Mouse (Mus musculus): ENCODE results near the gene Disp3. TPM values are rescaled to one million over a fixed set of nuclear protein-coding genes. Genes with fewer than 3 reads are reported as not detected.

Disp3 gene
- not detected for total RNA-seq (2021)
- long read RNA-seq, experiment 1: 0 reads
- long read RNA-seq, experiment 2: 0 reads

- intact Hi-C loops (cut with DNase I): loop anchor here (5.0 kb wide), 1 partner anchor 140 kb away; no protein-coding TSS in a partner anchor
- DNase-seq: no peak
Observed at GRCm38 (mm10) chr4:148287476-148288054, at the start of gene Disp3. TSS of gene Disp3 (minus strand) at chr4:148287965.

- no peak for DNase-seq
- intact Hi-C loops (cut with DNase I): no loop called here
Observed at GRCm38 (mm10) chr4:148330269-148330668, 42.5 kb upstream of the Disp3 start.

DNA sequence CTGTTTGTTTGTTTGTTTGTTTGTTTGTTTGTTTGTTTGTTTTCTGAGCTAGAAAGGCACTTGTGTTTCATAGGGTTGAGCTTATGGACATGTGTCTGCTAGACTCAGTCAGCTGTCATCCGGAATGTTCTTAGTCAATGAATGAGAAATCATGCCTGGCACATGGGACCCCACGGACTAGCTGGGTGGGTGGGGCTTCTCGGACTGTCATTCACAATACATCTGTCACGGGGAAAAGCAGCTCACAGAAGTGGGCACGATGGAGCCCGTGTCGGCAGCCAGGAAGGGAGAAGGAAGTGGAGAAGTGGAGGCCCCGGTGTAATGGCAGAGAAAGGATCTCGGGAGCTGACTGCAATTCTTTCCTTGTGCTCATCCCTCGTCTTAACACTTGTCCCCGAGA, 41.7 kb upstream of the Disp3 start:
- intact Hi-C loops (cut with DNase I): no loop called here

DNA sequence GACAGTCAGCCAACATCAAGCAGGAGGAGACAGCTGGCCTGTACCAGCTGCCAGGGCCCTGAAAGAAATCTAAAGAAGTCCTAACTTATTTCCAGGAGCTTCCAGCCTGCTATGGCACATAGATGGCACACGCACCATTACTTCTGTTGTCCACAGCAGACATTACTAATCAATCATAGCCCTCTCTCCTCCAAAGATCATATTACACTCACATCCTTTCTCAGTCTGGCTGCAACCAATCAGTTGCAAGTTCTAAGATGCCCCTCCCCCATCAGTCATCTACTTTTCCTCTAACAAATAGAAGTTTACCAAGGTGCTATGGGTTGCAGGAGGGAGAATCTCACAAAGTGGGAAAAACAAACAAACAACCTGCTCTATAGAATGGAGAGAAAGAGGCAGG, 40.5 kb upstream of the Disp3 start:
- intact Hi-C loops (cut with DNase I): no loop called here
- DNase-seq: no peak

More for the DNA sequence above, 41.7 kb upstream of the Disp3 start:
- no peak for DNase-seq

- peak; percentile 22 to 35 for DNase-seq
- intact Hi-C loops (cut with DNase I): no loop called here
Observed at GRCm38 (mm10) chr4:148327266-148327997, 39.7 kb upstream of the Disp3 start.

- DNase-seq: no peak
- intact Hi-C loops (cut with DNase I): no loop called here
Observed at GRCm38 (mm10) chr4:148326791-148327190, 39.0 kb upstream of the Disp3 start.

GRCm38 (mm10) chr4:148325951-148326350, 38.2 kb upstream of the Disp3 start:
- intact Hi-C loops (cut with DNase I): no loop called here
- no peak for DNase-seq

DNA sequence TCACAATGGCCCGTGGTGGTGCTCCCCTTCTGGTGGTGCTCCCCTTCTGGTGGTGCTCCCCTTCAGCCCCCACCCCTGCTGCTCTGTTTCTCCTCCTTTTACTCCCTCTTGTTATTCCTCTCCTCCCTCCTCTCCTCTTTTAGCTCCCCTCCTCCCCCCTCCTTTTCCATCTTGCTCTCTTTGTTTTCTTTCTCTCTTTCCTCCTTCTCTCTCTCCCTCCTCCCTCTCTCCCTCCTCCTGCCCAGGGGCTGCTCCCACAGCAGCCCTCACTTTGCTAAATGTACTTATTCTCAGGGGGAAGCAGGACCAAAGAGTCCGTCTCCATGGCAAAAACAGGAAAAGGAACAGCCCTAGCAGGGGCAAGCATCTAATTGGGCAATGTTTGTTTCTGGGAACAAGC, 37.3 kb upstream of the Disp3 start:
- intact Hi-C loops (cut with DNase I): no loop called here
- no peak for DNase-seq

- intact Hi-C loops (cut with DNase I): no loop called here
- no peak for DNase-seq
Observed at GRCm38 (mm10) chr4:148322152-148322551, 34.4 kb upstream of the Disp3 start.

GRCm38 (mm10) chr4:148319366-148319765, 31.6 kb upstream of the Disp3 start:
- intact Hi-C loops (cut with DNase I): no loop called here
- DNase-seq: no peak

DNA sequence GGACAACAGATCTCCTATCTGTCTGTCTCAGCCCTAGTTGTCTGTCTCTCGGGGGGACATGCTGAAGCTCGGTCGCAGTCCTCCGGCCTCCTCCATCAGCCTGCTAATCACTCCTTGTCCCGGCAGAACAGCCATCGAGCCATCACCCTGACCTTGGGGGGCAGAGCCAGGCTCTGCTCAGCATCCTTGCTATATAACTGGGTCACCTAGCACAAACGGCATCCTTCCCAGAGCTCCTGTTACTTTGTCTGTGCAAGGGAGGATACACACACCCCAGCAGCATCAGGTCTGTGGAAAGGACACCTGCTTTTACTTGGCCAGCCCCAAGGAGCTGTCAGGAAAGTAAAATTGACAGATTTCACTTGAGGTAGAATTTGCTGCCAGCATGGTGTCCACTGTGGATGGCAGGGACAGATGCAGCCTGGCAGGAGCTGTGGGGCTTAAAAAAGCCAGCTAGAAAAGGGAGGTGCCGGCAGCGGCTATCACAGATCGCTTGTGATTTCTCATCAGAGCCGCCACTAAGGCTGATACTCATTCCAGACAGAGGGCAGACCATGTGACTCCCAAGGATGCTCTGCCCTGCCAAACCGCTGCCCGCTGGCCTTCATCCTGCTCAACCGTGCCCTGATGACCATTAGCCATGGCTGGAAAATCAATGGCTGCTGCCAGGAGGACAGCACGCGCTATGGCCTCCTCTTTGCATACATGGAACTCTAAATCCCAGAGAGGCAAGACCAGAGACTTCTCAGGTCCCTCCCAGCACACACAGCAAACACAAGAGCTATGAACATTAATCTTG, 27.8 kb upstream of the Disp3 start:
- intact Hi-C loops (cut with DNase I): no loop called here
- no peak for DNase-seq

DNA sequence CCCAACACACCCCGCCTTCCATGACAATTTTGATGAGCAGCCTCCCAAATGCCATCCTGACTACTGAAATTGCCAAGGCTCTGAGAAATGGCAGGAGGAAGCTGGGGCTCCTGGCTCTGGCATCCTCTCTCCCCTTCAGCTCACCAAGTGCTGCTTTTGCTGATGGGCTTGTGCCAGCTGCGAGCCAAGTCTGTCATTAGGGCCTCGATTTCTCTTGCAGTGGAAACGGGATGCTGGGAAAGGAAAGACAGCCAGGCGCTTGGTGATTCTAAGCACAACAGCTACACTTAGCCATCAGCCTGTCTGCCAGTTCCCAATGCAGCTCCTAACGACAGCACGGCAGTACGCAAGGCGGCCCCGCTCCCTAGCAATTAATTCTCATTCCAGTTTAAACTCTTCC, 26.6 kb upstream of the Disp3 start:
- DNase-seq: no peak
- intact Hi-C loops (cut with DNase I): no loop called here

DNA sequence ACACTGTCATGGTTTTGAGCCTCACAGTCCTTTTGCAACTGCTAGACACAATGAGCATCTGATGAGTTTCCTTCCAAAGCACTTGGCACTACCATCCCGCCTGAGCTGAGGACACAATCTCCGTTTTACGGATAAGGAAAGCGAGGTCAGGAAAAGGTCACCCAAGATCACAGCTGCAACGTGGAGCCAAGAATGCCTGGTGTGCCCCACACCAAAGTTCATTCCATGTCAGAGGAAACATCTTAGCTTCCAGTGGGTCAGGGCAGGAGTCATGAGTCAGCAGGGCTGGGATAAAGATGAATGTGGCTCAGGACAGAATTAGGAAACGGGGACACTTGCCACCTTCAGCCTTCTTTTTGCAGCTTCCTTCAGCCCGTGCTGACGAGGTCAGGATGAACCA, 25.8 kb upstream of the Disp3 start:
- intact Hi-C loops (cut with DNase I): no loop called here
- DNase-seq: no peak

DNA sequence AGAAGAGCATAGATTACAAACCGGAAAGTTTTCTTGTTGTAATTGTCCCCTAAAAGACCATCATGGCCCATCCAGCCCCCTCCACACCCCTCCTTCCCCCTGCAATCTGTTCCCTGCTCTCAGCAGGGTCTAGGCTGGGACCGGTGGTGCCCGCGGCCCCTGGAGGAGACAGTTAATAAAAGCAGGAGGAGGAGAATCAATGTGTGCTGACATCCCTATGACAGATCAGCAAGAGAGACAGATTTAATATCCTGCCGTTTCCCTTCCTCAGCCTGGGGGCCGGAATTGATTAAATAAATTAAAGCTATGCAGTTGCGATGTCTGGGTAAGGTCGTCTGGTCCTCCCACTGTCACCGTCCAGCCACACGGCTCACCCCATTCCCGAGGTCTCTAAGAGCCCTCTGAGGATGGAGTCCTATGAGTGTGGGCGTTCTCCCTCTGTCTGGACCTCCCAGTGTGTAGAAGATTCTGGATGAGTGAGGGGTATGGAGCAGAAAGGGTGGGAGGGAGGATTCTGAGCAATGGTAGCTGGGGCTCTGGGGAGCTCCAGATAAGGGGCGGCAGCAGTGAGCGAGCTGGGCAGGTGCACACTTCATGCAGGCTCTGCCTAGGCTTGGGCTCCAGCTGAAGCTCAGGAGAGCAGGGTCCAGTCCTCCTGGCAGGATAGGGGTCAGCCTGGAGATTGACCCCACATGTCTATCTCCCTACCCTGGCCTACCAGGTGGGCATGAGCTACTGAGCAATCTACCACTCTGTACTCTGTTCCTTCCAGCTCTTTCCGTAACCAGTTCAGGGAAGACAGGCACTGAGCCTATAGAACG, 24.7 kb upstream of the Disp3 start:
- intact Hi-C loops (cut with DNase I): no loop called here
- no peak for DNase-seq

DNA sequence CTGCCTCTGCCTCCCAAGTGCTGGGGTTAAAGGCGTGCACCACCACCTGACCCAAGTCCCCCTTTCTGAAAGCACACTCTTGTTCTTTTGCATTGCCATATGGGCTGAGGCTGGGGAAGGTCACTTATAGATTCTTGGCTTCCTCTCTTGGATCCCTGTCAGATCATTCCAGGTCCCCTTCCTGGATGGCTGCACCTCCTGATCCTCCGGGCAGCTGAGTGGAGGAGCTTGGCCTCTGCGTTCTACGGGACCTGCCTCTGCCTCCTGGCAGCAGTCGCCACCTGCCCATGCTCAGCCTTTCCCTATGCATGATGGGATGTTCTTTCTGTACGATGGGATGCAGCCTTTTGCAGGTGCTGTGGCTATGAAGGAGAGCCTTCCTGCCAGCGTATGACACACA, 23.1 kb upstream of the Disp3 start:
- no peak for DNase-seq
- intact Hi-C loops (cut with DNase I): no loop called here

- intact Hi-C loops (cut with DNase I): no loop called here
Observed at GRCm38 (mm10) chr4:148310126-148310525, 22.4 kb upstream of the Disp3 start.

DNA sequence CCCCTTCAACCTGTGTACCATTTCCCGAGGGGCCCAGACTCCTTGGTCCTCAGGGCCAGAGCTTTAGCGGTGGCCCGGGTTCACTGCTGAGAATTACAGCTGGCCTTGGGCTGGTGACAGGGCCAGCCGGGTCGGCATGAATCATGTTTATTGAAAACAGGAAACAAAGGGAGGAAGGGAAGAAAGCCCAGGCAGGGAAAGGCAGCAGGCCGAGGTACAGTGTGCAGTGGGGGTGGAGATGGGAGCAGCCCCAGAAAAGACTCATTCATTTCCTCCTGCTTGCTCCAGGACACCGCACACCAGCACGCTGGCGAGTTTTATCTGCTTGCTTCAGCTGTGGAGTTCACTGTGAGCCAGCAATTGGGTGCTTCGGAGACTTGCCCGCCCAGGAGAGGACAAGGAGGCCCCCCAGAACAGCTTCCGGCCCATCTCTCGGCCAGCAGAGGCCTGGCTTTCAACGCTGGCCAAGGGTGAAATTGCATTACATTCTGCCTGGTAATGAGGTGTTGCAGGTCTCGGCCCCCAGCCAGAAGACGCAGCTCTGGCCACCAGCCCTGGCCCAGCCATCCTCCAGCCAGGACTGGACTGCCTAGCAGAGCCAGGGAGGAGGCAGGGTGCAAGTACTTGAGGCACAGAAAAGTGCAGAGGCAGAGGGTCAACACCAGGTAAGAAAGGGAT, 18.8 kb upstream of the Disp3 start:
- DNase-seq: peak in 1 of 2 experiments; percentile 9
- intact Hi-C loops (cut with DNase I): no loop called here

More at GRCm38 (mm10) chr4:148310126-148310525, 22.4 kb upstream of the Disp3 start:
- DNase-seq: no peak

DNA sequence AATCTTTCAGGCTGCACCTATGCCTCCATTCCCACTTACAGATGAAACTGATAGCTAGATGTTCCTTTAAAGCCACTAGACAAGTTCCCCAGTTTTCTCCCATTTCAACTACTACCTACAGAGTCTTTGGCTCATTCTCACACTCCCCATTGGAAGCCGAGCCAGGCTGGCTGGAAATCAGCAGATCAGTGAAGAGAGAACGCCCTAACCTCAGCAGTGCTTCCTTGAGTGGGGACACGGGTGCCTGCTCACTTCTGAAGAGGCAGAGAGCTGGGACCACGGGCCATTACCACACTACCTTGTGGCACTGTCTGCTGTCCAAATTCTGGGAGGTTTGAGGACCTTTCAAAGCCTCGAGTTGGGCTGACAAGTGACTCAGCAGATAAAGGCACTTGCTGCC, 11.0 kb upstream of the Disp3 start:
- intact Hi-C loops (cut with DNase I): no loop called here
- DNase-seq: no peak

DNA sequence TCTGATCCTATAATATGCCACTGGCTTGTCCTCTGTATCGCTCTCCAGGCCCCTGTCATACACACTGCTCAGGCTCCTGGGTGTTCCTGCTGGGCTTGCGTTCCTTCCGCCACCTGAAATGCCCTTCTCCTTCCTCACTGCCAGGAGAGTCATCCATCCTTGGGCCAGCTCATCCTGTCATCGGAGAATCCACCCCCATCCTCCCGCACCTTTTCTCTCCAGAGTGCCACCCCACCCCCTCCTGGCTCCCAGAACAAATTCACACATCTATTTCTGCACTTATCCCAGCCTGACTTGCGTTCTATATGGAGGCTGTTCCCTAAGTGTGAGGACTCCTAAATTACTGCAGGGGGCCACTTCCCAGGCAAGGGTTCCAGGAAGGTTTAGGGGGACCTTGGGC, 9.9 kb upstream of the Disp3 start:
- DNase-seq: no peak
- intact Hi-C loops (cut with DNase I): no loop called here

GRCm38 (mm10) chr4:148293319-148293718, 5.6 kb upstream of the Disp3 start:
- intact Hi-C loops (cut with DNase I): no loop called here
- DNase-seq: peak; percentile 57 to 65

Measured in heart, postnatal 14 days (tissue).